Mouse (Mus musculus): ENCODE measurements around the gene Gng11. TPM values are rescaled to one million over a fixed set of nuclear protein-coding genes. Genes with fewer than 3 reads are reported as not detected.

Gng11 gene
- total RNA-seq, 2 experiments from 2014 or later = 10.5 to 10.9 TPM

Other genes with a start within 250 kb of the Gng11 start
- gene Calcr, start 239.2 kb upstream of the Gng11 start, total RNA-seq (2021) = not detected
- gene Tfpi2, start 15.0 kb upstream of the Gng11 start, total RNA-seq (2021) = not detected
- gene Gngt1, start 10.1 kb upstream of the Gng11 start, total RNA-seq (2021) = not detected
- gene Bet1, start 83.1 kb downstream of the Gng11 start, total RNA-seq (2021) = 10 to 100 TPM; 21.8 to 25.6 TPM

Measured in layer of hippocampus, adult 18-20 months (tissue).